In the genomic region with DNA sequence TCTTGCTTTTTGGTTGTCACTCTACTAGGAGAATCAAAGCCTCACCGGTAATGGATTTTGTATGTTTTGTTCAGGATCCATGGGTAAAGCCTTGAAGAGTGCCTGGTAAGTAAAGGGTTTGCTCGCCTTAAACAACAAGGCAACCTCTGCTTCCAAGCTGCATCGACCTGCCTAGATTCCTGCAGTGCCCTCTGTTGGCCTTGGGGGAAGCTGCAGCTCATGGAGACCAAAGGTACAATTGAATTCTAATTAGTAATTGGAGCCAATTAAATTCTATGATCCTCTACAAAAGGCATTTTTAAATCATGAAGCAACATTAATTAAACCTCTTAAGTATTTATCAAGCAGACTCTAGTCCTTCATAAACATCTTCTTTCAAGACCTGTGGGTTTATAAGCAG, we compare ENCODE assay signal across 10 mouse cellular contexts.
DNase-seq lines count a peak whose midpoint lies in the region; TF ChIP-seq lines count a peak whose summit lies in the region.
"Had no signal": no experiment of that assay in that cellular context is flagged by ENCODE, and none has a peak within 500 bp of the region (broad histone marks: within the 10 kb centered on the region; RNA-seq: fewer than 3 reads in every experiment).

No protein-coding gene starts in this region.

- no peaks in the 10 kb centered on the region for H3K79me2 ChIP-seq in CH12.LX (replicated peaks; ENCODE audit: control insufficient read depth, extremely low read depth, insufficient read depth, poor library complexity, severe bottlenecking)

- in situ Hi-C loops in CH12.LX (cut with MboI; ENCODE audit: low pct_ligation_motif_present, low pct_unique_long_range_greater_than_20kb, low sequenced_read_pairs): no loop called here

- dilution Hi-C loops in CH12.LX (cut with MboI; ENCODE audit: extremely low pct_ligation_motif_present, extremely low pct_unique_long_range_greater_than_20kb, low sequenced_read_pairs): no loop called here

- no peak for TF ChIP-seq POLR2A in CH12.LX (IDR thresholded peaks at IDR 0.05; ENCODE audit: low read depth, low read length)

- H3K27me3 ChIP-seq in CH12.LX (replicated peaks): no peaks in the 10 kb centered on the region
- H3K27me3 ChIP-seq: limb, embryonic 13.5 days had no signal

- H3K36me3 ChIP-seq in CH12.LX (replicated peaks in 1 of 2; ENCODE audit: control insufficient read depth in 1 of 2, insufficient read depth in 1 of 2, low read length in 1 of 2): peaks cover 0 to 2% of the 10 kb centered on the region in 2 experiments
- H3K36me3 ChIP-seq: forebrain, embryonic 10.5 days; limb, embryonic 13.5 days had no signal

- no peak overlapping the region for H3K4me3 ChIP-seq in CH12.LX (replicated peaks in 1 of 3; ENCODE audit: low read depth in 2 of 3, low read length in 2 of 3, poor library complexity in 1 of 3)
- H3K4me3 ChIP-seq: forebrain, embryonic 10.5 days; limb, embryonic 13.5 days had no signal

- TF ChIP-seq CTCF in CH12.LX (conservative IDR thresholded peaks at IDR 0.05 in 1 of 2, IDR thresholded peaks at IDR 0.05 in 1 of 2; ENCODE audit: low read depth in 2 of 2, low read length in 2 of 2): peak; percentile 77 to 79; a peak in 3 of 4 replicates

- no peaks in the 10 kb centered on the region for H3K9me3 ChIP-seq in CH12.LX (replicated peaks; ENCODE audit: low read length)
- H3K9me3 ChIP-seq: forebrain, embryonic 10.5 days; limb, embryonic 13.5 days had no signal

- peak; percentile 7 to 27 for DNase-seq in heart, postnatal 10 days
- DNase-seq in heart, adult 9 months (ENCODE audit: low spot score in 2 of 2): no peak
- peak; percentile 45 for DNase-seq in CH12.LX (ENCODE audit: extremely low read depth)
- peak; percentile 48 for DNase-seq in T-cell, adult 2 months (ENCODE audit: low spot score)
- peak; percentile 36 for DNase-seq in lung, postnatal 10 days
- DNase-seq in frontal cortex, postnatal 14 days (ENCODE audit: low spot score in 2 of 2): no peak
- DNase-seq in urinary bladder, adult 18-20 months (ENCODE audit: low spot score in 2 of 2): no peak
- no peak for DNase-seq in urinary bladder, postnatal 25 days (ENCODE audit: low spot score)

- H3K9ac ChIP-seq in CH12.LX (ENCODE audit: insufficient read depth, low read depth): no peak overlapping the region
- H3K9ac ChIP-seq: limb, embryonic 13.5 days had no signal

- no peak overlapping the region for H3K27ac ChIP-seq in CH12.LX (ENCODE audit: insufficient read depth, low read depth)
- H3K27ac ChIP-seq: forebrain, embryonic 10.5 days; limb, embryonic 13.5 days had no signal

- no peaks in the 10 kb centered on the region for H3K4me1 ChIP-seq in CH12.LX (ENCODE audit: control insufficient read depth in 1 of 2, insufficient read depth in 2 of 2)
- H3K4me1 ChIP-seq: forebrain, embryonic 10.5 days; limb, embryonic 13.5 days had no signal

- intact Hi-C loops in heart, postnatal 10 days (cut with DNase I): no loop called here

- H3K4me2 ChIP-seq in CH12.LX (ENCODE audit: insufficient read depth, low read depth, poor library complexity, severe bottlenecking): no peak overlapping the region
- H3K4me2 ChIP-seq: limb, embryonic 13.5 days had no signal

- peak; percentile 49 for TF ChIP-seq RAD21 in CH12.LX (IDR thresholded peaks at IDR 0.05; ENCODE audit: low read depth, low read length)

- no peak for TF ChIP-seq EP300 in CH12.LX (IDR thresholded peaks at IDR 0.05; ENCODE audit: low read length)

TF ChIP-seq in CH12.LX, 34 proteins besides CTCF, POLR2A, EP300 and RAD21:
- peak; percentile 63 for TF ChIP-seq SMC3 (IDR thresholded peaks at IDR 0.05; ENCODE audit: low read depth, low read length)
- TF ChIP-seq MAFK (IDR thresholded peaks at IDR 0.05; ENCODE audit: insufficient replicate concordance, low read length): no peak
TF ChIP-seq in CH12.LX: peak in this region for 1.

Comparison
In these comparisons a context has a peak if more than half of its experiments do, and no peak if none do; other contexts are left out.
1. DNase-seq: peak in heart, postnatal 10 days (2 of 2), CH12.LX (single experiment), T-cell, adult 2 months (single experiment) and lung, postnatal 10 days (single experiment); none in heart, adult 9 months (0 of 2), frontal cortex, postnatal 14 days (0 of 2), urinary bladder, adult 18-20 months (0 of 2) and urinary bladder, postnatal 25 days (single experiment).